Mouse (Mus musculus) small intestine, adult 2 months (tissue): ENCODE results near the gene Gm17359.

Source experiments
- CTCF ChIP-seq: fragments of 200-500 bp; IDR thresholded peaks from 2 replicates; pipeline ENCODE4 v1.5.1; 2012; ENCODE audit warnings: low read depth, mild to moderate bottlenecking, control low read depth, inconsistent platforms, low read length, moderate library complexity, mixed read lengths; ENCODE audit not compliant: insufficient replicate concordance, insufficient read length; ENCODE audit errors: extremely low read depth
- POLR2A ChIP-seq: fragments of 200-500 bp; IDR thresholded peaks from 2 replicates; pipeline ENCODE4 v1.6.1; 2012; ENCODE audit warnings: low read depth, mild to moderate bottlenecking, control low read depth, inconsistent platforms, low read length, moderate library complexity

DNA sequence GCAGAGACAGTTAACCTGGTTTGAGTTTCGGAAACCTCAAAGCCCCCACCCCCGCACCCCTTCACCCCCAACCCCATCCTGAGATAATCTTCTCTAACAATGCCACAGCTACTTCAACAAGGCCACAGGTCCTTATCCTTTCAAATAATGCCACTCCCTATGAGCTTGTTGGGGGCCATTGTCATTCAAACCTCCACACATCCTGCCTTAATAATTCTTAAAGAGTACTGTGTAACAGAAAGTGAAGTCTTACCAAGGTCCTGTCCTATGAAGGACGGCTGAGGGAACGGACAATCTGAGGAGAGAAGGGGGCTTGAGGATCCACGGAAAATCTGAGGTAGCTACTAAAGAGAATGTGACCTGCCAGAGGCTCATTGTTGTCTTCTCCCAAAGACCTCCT, 98.5 kb downstream of the Gm17359 start:
- no peak for TF ChIP-seq CTCF
- TF ChIP-seq POLR2A = no peak
